ENCODE assay signal across 7 mouse cellular contexts in genomic region chr9:44879694-44880271, GRCm38 (mm10). TPM values are rescaled to one million over a fixed set of nuclear protein-coding genes. Genes with fewer than 3 reads are reported as not detected.
DNase-seq lines count a peak whose midpoint lies in the region; ATAC-seq and TF ChIP-seq lines count a peak whose summit lies in the region.

No protein-coding gene starts in this region.

- H3K36me3 ChIP-seq in liver, adult 2 months (ENCODE audit: control insufficient read depth, insufficient read depth, low read length) = no peaks in the 10 kb centered on the region

- H3K79me2 ChIP-seq in liver, adult 2 months (ENCODE audit: control insufficient read depth, insufficient read depth, low read length) = peaks cover 35% of the 10 kb centered on the region

- no peak for TF ChIP-seq POLR2A in liver, adult 2 months (IDR thresholded peaks at IDR 0.05; ENCODE audit: extremely low read depth, insufficient read depth, low read length)
- no peak for TF ChIP-seq POLR2A in olfactory bulb, adult 2 months (IDR thresholded peaks at IDR 0.05; ENCODE audit: insufficient read depth, low read depth, low read length)

- H3K9ac ChIP-seq in liver, adult 2 months (ENCODE audit: low read depth, low read length) = peak overlapping the region; percentile 99

- H3K4me3 ChIP-seq in liver, adult 2 months (ENCODE audit: insufficient read depth, low read depth, low read length) = peak overlapping the region; percentile 100
- peak overlapping the region; percentile 94 for H3K4me3 ChIP-seq in olfactory bulb, adult 2 months (ENCODE audit: insufficient read depth, low read depth, low read length)

- peaks cover 20% of the 10 kb centered on the region for H3K4me1 ChIP-seq in liver, adult 2 months (ENCODE audit: control insufficient read depth, insufficient read depth, low read length)
- peaks cover 18% of the 10 kb centered on the region for H3K4me1 ChIP-seq in olfactory bulb, adult 2 months (ENCODE audit: control insufficient read depth, insufficient read depth, low read length)

- no peak for TF ChIP-seq CTCF in liver, adult 2 months (IDR thresholded peaks at IDR 0.05; ENCODE audit: low read depth, low read length)
- TF ChIP-seq CTCF in olfactory bulb, adult 2 months (IDR thresholded peaks at IDR 0.05; ENCODE audit: insufficient read depth, low read depth, low read length) = no peak

- peak; percentile 36 for ATAC-seq in granulocyte monocyte progenitor cell, adult 5-6 weeks (replicated peaks; ENCODE audit: poor library complexity, severe bottlenecking)

- no peak overlapping the region for H3K27ac ChIP-seq in liver, adult 2 months (replicated peaks; ENCODE audit: insufficient read depth, low read depth, low read length)
- peak overlapping the region; percentile 51; the same call in 1 of the 2 replicates for H3K27ac ChIP-seq in olfactory bulb, adult 2 months (ENCODE audit: insufficient read depth, low read depth, low read length)

- 2% methylated on average over 13 of the region's 13 CpGs for WGBS in liver, adult 2 months
- WGBS in olfactory bulb, adult 2 months = under 1% methylated on average over 13 of the region's 13 CpGs

- DNase-seq in right cerebral cortex, adult 18-20 months = peak; percentile 29
- no peak for DNase-seq in right cerebral cortex, postnatal 36 days (ENCODE audit: low spot score in 2 of 2)
- DNase-seq in cerebellum, adult 9-11 months = peak; percentile 60
- DNase-seq in liver, adult 2 months (ENCODE audit: extremely low read depth, low read depth, low spot score) = peak; percentile 56
- DNase-seq in frontal cortex, adult 2 months (ENCODE audit: extremely low spot score in 1 of 2, low spot score in 1 of 2) = no peak

- H3K27me3 ChIP-seq in liver, adult 2 months (ENCODE audit: control insufficient read depth, insufficient read depth, low read length) = no peaks in the 10 kb centered on the region

RNA-seq across cellular contexts. Expression of gene Kmt2a, which starts 1.3 kb away (rescaled TPM):
- 83.6 and 93.1 TPM in 2 replicates for total RNA-seq in granulocyte monocyte progenitor cell, adult 5-6 weeks (2014; fragmentation: Nextera tagmentation)
- total RNA-seq in granulocyte monocyte progenitor cell, adult 5-6 weeks (2017) = 7.4 and 10.8 TPM in 2 replicates
- 1.9 and 2.8 TPM in 2 replicates for total RNA-seq in liver, adult 2 months (2014; rRNA removed)
- polyA plus RNA-seq in liver, adult 2 months (2012; rRNA removed) = 3.9 and 5.3 TPM in 2 replicates
- 83.9 and 320 TPM in 2 replicates for polyA plus RNA-seq in olfactory bulb, adult 2 months (2012; ENCODE audit: insufficient read depth, insufficient read length, low replicate concordance, missing spikeins)
- 29.9 and 32.5 TPM in 2 replicates for polyA plus RNA-seq in frontal cortex, adult 2 months (2012; rRNA removed)

RNA-seq across cellular contexts. Expression of gene Atp5l, which starts 40.8 kb away (rescaled TPM):
- 710 and 961 TPM in 2 replicates for total RNA-seq in granulocyte monocyte progenitor cell, adult 5-6 weeks (2014; fragmentation: Nextera tagmentation)
- 149 and 237 TPM in 2 replicates for total RNA-seq in granulocyte monocyte progenitor cell, adult 5-6 weeks (2017)
- total RNA-seq in liver, adult 2 months (2014; rRNA removed) = 572 and 586 TPM in 2 replicates
- 230 and 372 TPM in 2 replicates for polyA plus RNA-seq in liver, adult 2 months (2012; rRNA removed)
- polyA plus RNA-seq in olfactory bulb, adult 2 months (2012; ENCODE audit: insufficient read depth, insufficient read length, low replicate concordance, missing spikeins) = not detected in 2 replicates
- 723 and 788 TPM in 2 replicates for polyA plus RNA-seq in frontal cortex, adult 2 months (2012; rRNA removed)

Comparison
In these comparisons a context has a peak if more than half of its experiments do, and no peak if none do; other contexts are left out.
1. DNase-seq: peak in right cerebral cortex, adult 18-20 months (single experiment), cerebellum, adult 9-11 months (single experiment) and liver, adult 2 months (single experiment); none in right cerebral cortex, postnatal 36 days (0 of 2) and frontal cortex, adult 2 months (0 of 2).
2. RNA of gene Atp5l, which starts 40.8 kb away (polyA plus RNA-seq): 723 to 788 TPM in frontal cortex, adult 2 months and 230 to 372 TPM in liver, adult 2 months; not detected in olfactory bulb, adult 2 months; every median in the first group is over 100 times any median in the second.